Mouse (Mus musculus) T-helper 1 cell (primary cell): ENCODE data around the gene Setd1a.

ENCODE experiments used
- in situ Hi-C: fragments of 300-600 bp; cut with MboI, MseI; formaldehyde crosslinking; loops from one replicate; pipeline ENCODE4 v1.15.1; 2025; ENCODE audit warnings: high pct_unique_total_duplicates

The Setd1a gene

DNA sequence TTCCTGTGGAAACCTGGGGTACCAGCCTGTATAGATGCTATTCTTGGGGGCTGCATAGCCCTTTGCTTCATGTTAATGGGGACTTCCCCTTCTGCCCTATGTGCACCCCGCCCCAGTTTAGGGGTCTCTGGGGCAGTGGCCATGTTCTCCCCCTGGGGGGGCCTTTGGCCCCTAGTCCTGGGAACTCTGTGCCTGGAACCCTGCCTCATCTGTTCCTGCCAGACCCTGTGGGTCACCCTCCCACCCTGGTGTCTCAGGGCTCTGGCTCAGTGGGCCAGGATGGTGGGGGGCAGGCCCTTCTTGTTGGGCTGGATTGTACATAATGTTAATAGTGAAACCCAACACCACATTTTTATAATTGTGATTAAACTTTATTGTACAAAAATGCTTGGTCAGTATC is 23.3 kb downstream of the Setd1a start:
- in situ Hi-C loops: no loop called here

DNA sequence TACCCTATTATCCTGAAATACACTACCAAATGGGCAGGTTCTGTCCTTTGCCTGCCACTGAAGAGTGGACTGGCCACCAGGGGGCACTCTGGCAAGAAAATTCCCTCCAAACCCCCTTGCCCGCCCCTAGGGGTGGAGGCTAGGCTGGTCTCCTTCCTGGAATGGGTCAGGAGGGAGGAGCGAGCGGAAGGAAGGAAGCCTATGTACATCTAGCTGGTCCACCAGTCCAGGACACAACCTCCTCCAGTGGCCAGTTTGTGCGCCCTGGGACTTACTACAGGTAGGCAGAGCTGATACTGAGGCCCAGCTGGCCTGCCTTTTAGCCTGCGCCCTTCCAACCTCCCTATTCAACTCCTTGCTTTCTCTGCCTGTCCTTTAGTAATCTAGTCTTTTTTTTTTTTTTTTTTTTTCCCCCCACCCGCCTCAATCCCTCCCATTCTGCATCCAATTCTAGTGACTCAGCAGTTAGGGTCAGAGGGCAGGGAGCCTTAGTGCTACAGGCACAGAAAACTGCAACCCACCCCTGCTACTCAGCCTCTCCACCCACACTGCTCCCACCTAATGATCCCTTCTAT is 24.1 kb downstream of the Setd1a start, which contains the start of gene Hsd3b7:
Gene Hsd3b7 (plus strand): TSS at position 170 of the 575 bp plus-strand sequence.
- in situ Hi-C loops: no loop called here

GRCm38 (mm10) chr7:127801010-127801621 is 24.6 kb downstream of the Setd1a start:
- in situ Hi-C loops: no loop called here

GRCm38 (mm10) chr7:127802313-127802712 is 25.8 kb downstream of the Setd1a start:
- in situ Hi-C loops: no loop called here

DNA sequence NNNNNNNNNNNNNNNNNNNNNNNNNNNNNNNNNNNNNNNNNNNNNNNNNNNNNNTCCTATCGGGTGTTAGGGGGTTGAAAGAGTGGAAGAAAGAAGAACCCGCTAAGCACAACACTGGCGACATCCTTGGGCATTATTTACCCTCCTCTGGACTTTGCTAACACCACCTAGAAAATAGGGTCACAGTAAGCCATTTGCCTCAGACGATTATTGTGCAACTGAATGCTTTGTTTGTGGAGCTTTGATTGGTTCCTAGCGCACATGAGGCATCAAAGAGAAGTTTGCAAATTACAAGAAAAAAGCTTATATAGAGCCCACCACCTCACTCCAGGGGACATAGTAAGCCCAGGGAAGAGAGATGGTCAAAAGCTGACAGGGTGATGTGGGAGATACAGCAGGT is 32.4 kb downstream of the Setd1a start:
- in situ Hi-C loops: no loop called here

- in situ Hi-C loops: no loop called here
Measured at GRCm38 (mm10) chr7:127809846-127810245, 33.4 kb downstream of the Setd1a start.

DNA sequence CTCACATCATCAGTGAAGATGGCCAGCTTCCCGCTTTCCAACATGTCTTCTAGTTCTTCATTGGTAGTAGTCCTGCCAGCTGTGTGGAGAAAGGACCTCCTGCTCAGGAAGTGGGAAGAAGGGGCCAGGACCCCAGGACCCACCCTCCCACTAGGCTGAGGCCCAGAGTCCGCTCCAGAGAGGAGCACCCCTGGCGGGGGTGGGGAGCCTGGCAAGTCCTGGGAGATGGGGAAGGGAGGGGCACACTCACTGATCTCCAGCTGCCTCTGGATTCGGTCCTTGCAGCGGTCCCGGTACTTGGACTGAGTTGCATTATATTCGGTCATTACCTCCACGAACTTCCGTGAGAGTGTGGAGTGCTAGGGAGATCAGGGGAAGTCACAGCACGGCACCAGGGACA is 34.2 kb downstream of the Setd1a start:
- in situ Hi-C loops: no loop called here

- in situ Hi-C loops: no loop called here
Measured at GRCm38 (mm10) chr7:127811240-127811639, 34.8 kb downstream of the Setd1a start.

DNA sequence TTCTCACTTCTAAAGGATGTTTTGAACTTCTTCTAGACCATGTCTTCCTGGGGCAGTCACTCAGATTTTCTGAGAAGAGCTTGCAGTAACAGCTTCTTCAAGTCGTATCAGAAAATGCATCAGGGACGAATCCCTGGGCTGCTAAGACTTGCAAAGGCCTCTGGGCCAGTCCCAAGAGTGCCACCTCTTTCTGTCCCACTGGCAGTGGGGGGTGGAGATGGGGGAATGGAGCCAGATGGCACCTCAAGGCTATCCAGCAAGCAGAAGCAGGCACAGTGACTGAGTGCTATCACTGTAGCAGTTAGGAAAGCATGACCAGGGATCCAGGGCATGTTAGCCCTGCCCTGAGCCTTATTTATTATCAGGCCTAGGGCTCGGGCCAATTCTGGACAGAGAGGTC is 35.8 kb downstream of the Setd1a start:
- in situ Hi-C loops: no loop called here

GRCm38 (mm10) chr7:127813821-127814220 is 37.4 kb downstream of the Setd1a start:
- in situ Hi-C loops: no loop called here

DNA sequence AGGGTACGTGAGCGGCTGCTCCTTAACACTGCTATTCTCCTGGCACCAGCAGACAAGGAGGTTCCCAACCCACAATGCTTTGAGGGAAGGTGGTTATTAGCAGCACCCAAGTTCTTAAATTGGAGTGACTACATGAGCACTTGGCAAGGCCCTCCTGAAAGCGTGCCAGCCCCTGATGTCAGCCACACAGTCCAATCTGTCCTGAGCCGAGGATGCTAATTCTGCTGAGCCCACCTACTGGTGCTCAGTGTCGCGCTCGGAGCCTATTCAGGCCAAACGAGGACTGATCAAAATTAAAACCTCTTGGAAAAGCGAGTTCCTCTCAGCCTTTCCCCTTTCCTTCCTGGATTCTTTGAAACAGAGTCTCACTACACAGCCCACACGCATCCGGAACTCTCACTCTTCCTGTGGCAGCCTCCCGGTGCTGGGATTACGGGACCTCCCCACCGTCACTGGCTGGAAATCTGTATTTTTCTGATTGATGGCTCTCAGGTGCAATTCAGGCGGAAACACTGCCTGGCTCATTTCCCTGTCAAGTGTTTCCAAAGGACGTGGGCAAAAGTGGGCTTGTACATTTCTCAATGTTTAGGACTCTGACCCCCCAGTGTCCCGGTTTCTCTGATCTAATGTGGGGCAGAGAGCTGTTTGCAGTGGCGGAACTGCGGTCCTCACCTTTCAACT is 37.9 kb downstream of the Setd1a start:
- in situ Hi-C loops: no loop called here

DNA sequence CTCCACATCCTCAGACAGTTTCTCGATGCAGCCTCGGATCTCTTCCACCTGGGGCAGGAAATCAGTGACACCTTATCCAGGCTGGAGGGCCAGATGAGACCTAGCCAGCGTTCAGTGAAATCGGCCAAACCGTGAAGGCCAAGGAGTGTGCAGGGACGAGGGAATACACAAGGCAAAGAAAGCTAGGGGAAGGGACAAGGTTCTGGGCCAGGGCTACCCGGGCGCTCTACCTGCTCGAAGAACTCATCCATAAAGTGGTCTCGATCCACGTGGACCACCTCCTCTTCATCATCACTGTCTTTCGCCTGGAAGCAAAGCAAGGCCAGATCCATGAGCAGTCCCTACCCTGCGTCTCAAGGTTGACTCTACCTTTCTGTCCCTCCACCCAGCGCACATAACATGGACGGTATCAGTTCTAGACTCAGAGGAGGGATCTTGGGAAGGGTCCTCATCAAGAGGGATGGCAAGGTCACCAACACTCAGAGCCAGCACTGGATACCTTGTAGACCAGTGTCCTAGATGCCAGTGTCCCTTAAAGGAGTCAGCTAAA is 38.7 kb downstream of the Setd1a start:
- in situ Hi-C loops: no loop called here

- in situ Hi-C loops: no loop called here
Measured at GRCm38 (mm10) chr7:127815954-127816821, 39.7 kb downstream of the Setd1a start.

- in situ Hi-C loops: no loop called here
Measured at GRCm38 (mm10) chr7:127817053-127817452, 40.6 kb downstream of the Setd1a start.

DNA sequence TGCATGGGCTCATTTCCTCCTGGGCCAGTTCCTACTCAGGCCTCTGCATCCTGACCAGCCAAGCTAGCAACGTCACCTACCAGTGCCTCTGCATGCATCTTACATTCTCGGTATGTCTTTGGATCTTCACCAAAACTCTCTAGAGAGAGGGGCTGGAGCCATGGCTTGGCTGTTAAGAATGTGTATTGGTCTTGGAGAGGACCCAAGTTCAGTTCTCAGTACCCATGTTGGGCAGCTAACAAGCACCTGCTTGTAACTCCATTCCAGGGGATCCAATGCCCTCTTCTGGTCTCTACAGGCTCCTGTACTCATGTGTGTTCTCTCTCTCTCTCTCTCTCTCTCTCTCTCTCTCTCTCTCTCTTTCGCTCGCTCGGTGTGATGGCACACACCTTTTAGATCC is 41.3 kb downstream of the Setd1a start:
- in situ Hi-C loops: no loop called here

- in situ Hi-C loops: no loop called here
Measured at GRCm38 (mm10) chr7:127820836-127821509, 44.5 kb downstream of the Setd1a start.

- in situ Hi-C loops: no loop called here
Measured at GRCm38 (mm10) chr7:127822494-127822893, 46.0 kb downstream of the Setd1a start.

DNA sequence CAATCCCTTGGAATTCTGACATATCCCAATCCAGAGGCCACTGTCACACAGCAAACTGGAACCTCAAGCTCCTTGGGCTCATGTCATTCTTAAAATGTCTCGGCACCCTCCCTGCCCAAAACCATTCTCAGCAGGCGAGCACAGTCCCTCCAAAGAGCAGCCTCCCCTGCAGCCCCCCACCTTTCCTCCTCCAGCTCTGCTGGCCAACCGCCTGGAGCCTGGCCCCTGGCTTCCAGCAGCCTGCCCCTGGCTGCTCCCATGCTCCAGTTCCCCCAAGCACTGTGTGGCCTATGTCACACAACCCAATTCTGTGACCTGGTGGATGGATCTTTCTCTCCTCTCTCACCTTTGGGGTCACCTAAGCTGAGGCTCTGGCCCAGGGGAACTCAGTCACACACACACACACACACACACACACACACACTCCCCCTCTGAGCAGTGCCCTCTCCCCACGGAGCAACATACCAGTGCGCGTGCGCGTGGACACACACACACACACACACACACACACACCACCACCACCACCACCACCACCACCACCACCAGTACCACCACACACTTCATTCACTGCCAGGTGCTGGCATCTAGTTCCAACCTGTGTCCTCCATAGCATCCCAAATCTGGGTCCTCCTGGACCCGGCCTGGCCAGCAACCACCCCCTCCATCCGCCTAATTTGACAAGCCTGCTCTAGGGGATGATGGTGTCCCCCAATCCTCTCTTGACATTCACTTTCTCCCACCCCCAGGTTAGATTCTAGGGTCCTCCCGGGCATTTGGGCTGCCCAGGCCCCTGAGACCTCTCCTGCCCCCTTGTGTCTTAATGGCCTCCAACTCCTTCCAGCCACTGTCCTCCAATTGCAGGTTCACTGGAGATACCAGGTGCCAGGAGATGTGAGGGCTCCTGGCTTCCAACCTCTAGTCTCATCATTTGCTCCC is 47.0 kb downstream of the Setd1a start:
- in situ Hi-C loops: no loop called here

DNA sequence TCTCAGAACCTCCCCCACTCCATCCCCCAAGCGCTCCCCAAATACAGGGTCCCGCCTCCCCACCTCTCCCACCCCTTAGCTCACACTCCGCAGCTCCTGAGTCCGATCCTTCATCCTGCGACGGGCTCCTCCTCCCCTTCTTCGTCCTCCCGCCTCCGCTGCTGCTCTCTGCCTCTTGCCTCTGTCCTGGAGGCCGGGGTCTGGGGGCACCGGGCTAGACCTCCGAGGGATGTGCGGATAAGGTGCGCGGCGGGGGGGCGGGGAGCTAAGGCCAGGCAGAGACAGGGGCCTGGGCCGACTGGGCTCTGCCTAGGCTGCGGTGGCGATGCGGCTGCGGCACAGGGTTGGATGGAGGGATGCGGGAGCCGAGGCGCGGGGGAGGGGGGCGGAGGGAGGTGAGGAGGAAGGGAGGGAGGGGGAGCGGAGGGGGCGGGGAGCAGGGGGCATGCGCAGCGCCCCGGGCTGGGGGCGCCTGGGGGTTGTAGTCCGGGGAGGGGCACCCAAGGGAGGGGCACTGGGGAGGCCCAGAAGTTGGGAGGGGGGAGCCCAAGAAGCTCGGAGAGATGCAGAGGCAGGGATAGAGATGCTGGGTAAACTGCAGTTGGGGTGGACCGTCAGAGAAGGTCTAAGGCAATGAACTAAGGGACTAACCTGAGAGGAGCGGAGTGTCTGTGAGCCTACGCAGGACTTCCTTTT is 47.9 kb downstream of the Setd1a start, which contains the start of the genes Stx4a and Stx1b:
Gene Stx4a (plus strand): TSS at position 119 of the 696 bp plus-strand sequence.
Gene Stx1b (minus strand): TSS at position 374 of the 696 bp plus-strand sequence.
- in situ Hi-C loops: no loop called here
